Mouse (Mus musculus) bone marrow, adult 2 months (tissue): ENCODE data around the gene Rgp1.

Source experiments
- CTCF ChIP-seq: fragments of 200-500 bp; IDR thresholded peaks from 2 replicates; pipeline ENCODE4 v1.5.1; 2011; ENCODE audit warnings: low read length, control low read depth; ENCODE audit not compliant: control insufficient read depth, insufficient read depth
- POLR2A ChIP-seq: fragments of 200-500 bp; IDR thresholded peaks from 2 replicates; pipeline ENCODE4 v1.6.1; 2011; ENCODE audit warnings: low read depth, mild to moderate bottlenecking, control low read depth, low read length, borderline replicate concordance; ENCODE audit not compliant: control insufficient read depth

GRCm38 (mm10) chr4:43591543-43591942 is 13.0 kb downstream of the Rgp1 start:
- TF ChIP-seq CTCF (no peak), POLR2A (no peak)
